Mouse (Mus musculus): ENCODE data around the gene Pax7.
A peak's percentile ranks its signal among the peaks of the same experiment; 100 is the strongest.

Pax7 gene

DNA sequence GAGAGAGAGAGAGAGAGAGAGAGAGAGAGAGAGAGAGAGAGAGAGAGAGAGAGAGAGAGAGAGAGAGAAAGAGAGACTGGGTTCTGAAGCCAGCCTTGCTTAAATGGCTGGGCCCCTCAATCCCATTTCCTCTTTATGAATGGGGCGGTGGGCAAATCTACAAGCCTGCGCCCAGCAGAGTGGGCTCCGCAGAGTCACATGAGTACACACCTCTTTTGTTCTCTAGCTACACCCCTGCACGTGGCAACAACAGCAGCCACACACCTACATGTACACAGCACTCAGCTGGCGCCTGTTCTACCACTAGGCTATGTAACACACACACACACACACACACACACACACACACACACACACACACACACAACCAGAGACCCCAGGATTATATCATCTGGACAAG is 21.9 kb downstream of the Pax7 start:
- DNase-seq (ENCODE audit: low read depth, low spot score), result no peak

DNA sequence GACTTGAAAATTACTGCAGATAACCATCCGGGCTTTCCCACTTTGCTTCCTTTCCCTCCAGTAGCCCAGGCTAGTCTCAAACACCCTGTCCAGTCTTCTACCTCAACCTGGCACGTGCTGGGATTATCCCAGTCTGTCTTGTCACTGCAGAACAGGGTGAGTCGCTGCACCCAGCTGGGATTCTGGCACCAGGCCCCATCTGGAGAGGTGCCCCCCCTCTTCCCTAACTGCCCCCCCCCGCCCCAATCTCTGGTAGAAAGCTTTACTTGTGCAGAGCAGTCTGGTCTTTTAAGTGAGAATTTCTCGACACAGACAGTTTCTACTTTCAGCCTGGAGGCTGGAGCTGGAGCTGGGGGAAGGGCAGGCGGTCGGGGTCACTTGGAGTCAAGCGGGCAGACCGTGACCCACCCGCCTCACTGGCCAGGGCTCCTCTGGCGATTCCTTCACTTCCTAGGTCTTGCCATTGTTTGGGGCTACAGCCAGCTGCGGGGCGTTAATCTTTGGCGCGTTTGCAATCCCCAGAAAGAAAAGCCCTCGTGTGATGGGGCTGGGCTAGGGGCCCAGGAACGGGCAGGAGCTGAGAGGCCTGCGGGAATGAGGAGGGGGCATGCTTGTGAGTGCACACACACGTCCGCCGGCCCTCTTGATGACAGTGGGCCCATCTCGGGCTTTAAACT is 22.4 kb downstream of the Pax7 start:
- DNase-seq (ENCODE audit: low read depth, low spot score), result no peak

DNA sequence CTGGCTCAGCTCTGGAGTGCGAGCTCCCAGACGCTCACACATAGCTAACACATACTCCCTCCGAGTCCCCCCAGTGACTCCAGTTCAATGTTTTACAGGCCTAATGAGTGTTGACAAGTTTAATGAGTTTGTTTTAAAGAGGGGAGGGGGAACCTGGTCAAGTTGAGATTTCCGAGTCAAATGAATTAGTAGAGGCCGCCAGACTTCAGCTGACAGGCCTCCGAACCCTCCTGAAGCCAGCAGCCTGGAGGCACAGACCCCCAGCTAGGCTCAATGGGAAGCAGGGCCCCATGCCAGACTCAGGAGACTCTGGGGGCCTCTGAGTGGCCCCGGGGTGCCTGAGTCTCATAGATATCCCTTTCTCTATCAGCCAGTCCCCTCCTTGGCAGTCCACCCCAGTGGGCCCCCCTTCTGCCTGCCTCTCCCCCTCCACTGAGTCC is 23.9 kb downstream of the Pax7 start:
- DNase-seq (ENCODE audit: low read depth, low spot score), result no peak

- DNase-seq (ENCODE audit: low read depth, low spot score), result no peak
Measured at GRCm38 (mm10) chr4:139807820-139808219, 25.5 kb downstream of the Pax7 start.

DNA sequence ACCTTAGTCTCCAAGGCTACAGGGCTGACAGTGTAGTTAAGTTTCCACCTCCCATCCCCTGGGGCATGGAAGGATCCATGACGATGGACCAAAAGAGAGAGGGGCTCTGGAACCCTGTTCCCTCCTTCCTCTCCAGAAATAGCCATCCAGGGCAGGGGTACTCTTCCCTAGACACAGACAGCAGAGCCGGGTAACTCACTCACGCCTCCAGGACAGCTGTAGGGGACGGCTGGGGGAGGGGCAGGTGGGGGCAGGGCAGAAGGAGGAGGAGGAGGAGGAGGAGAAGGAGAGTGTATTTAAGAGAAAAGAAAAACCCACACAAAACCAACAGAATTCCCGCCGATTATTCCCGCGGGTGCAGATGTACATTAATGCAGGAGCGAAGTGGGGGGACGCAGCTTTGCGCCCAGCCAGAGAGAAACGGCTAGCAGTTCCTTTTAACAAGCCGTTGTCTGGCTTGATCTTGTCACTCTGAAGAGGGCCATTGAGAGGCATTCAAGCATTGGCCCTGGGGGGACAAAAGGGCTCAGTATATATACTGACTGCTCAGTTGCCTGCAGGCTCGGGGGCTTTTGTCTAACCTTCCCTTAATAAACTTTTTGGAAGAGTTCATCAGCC is 26.0 kb downstream of the Pax7 start:
- no peak for DNase-seq (ENCODE audit: low read depth, low spot score)

DNA sequence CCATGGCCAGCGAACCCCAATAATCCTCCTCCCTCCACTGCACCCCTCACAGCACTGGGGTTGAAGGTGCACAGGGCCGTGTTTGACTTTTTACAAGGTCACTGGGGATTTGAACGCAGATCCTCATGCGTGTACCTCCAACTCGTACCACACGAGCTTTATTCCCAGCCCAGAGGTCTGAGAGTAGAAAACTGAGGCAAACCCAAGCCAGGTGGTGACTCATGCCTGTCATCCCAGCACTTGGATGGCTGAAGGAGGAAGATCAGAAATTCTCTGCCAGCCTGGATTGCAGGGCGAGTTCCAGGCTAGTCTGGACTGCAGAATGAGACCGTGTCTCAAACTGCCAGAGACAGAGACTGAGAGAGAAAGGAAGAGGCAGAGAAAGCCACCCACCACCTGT is 28.4 kb downstream of the Pax7 start:
- no peak for DNase-seq (ENCODE audit: low read depth, low spot score)

- no peak for DNase-seq (ENCODE audit: low read depth, low spot score)
Measured at GRCm38 (mm10) chr4:139803981-139804380, 29.3 kb downstream of the Pax7 start.

DNA sequence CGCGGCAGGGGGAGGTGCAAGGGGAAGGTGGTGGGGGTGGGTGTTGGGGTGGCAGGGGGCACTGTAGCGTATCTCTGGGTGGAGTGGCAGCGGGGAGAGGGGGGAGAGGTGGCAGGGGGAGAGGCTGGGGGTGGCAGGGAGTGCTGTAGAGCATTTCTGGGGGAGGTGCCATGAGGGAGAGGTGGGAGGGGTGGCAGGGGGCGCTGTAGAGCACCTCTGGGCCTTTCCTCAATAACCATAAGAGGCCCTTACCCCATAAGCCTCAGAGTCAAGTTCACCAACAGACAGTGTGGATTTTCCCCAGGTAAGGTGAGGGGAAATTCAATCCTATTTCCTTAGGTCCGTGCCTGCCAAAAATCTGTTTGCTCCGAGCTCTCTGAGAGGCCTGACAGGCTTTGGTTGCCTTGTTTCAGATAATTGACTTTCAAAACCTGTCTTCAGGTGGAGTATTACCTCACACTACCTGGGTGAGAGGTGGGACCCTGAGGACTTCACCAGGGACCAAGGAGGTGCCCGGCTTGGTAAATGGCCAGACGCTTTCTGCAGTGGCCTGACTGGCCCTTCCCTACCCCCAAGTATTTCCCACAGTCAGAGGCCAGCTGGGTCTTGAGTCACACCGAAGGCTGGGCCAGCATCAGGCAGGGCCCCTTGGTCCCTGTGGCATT is 33.8 kb downstream of the Pax7 start:
- DNase-seq (ENCODE audit: low read depth, low spot score), result no peak

DNA sequence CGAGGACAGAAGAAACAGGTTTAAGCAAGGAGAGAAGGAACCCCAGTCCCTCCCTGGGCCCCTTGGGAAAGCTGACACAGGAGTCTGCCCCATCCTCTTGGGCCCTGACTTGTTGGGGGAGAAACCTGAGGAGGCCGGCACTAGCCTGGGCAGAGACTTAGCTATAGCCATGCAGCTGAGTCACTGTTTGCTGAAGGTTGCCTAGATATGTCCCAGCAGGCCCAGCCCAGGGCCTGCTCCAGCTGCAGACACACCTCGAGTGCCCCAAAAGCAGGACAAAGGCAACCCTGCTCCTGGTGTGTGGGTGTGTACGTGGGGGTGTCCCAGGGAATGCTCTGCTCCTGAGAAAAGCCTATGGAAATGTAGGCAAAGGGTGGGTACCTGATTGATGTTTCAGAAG is 36.0 kb downstream of the Pax7 start:
- DNase-seq (ENCODE audit: low read depth, low spot score), result no peak

GRCm38 (mm10) chr4:139796115-139796514 is 37.2 kb downstream of the Pax7 start:
- DNase-seq (ENCODE audit: low read depth, low spot score), result no peak

DNA sequence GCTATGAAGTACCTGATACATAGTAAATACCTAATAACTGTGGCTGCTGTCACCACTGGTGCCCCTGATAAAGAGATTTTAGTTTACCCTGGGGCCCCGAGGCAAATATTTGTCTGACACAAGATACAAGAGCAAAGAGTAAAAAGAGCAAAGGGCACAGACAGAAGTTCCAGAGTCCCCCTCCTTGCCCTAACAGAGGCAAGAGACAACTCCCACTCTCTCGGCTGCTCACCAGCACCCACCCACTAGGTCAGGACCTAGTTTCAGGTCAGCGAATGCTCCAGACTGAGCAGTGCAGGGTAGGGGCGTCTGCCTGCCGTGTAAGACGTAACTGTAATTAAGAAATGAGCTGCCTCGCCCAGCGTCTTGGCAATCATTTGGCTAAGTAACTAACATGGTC is 42.2 kb downstream of the Pax7 start:
- DNase-seq (ENCODE audit: low read depth, low spot score), result no peak

GRCm38 (mm10) chr4:139789772-139790171 is 43.6 kb downstream of the Pax7 start:
- DNase-seq (ENCODE audit: low read depth, low spot score), result no peak

GRCm38 (mm10) chr4:139782926-139783467 is 50.3 kb downstream of the Pax7 start:
- no peak for DNase-seq (ENCODE audit: low read depth, low spot score)

DNA sequence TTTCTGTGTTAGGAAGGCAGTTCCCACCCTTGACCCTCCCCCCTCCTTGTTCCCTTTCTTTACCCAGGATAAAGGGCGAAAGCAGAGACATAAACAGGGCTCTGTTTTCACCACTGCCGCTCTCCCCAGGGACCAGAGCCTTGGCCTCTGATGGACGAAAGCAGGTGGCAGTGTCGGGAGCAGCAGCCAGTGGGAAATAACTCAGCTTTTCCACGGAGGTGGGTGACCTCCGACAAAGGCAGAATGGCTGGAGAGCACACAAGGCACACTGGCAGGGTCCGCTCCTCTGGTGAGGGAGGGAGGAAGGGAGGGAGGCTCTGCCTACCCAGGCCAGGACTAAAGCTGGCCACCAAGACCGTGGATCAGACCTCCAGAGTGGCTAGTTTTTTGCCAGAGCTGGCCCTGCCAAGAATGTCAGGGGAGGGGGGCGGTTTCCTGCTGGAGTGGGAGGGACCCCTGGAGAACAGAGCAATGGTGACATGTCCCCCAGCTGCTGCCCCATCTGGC is 62.1 kb downstream of the Pax7 start:
- DNase-seq (ENCODE audit: low read depth, low spot score), result no peak

GRCm38 (mm10) chr4:139767823-139768222 is 65.5 kb downstream of the Pax7 start:
- DNase-seq (ENCODE audit: low read depth, low spot score), result no peak

- DNase-seq (ENCODE audit: low read depth, low spot score), result no peak
Measured at GRCm38 (mm10) chr4:139767115-139767718, 66.1 kb downstream of the Pax7 start.

DNA sequence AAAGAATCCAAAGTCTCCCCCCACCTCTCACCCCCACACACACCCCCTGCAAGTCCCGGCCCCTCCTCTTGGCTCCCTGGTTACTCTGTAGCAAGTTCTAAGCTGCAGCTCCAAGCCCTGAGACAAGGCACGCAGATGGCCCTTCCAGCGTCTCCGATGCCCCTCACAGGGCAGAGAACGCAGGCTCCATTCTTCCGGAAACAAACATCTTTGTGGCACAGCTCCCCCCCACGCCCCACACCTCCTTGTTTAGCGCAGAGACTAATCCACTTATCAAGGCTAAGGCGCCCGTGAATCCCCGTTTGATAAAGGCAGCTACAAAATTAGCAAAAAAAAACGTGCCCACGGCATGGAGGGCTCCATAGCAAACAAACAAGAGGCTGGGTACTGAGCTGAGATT is 71.4 kb downstream of the Pax7 start:
- DNase-seq (ENCODE audit: low read depth, low spot score), result peak; percentile 37

DNA sequence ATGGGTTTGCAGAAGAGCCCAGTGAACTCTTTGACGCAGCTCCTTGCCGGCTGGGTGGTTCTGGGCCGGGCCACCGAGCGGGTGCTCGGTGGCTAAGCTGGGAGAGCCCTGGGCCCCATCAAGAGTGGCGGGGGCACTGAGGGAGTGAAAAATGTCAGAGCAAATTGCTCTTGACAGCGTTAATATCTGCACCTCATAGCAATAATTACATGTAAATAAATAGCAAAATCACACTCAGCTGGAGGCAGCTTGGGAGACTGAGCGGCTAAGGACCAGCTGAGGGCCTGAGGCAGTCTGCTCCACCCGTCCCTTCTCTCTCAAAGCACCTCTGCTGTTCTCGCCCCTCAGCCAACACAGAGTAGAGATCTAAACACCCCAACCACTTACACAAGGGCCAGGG is 72.6 kb downstream of the Pax7 start:
- no peak for DNase-seq (ENCODE audit: low read depth, low spot score)

DNA sequence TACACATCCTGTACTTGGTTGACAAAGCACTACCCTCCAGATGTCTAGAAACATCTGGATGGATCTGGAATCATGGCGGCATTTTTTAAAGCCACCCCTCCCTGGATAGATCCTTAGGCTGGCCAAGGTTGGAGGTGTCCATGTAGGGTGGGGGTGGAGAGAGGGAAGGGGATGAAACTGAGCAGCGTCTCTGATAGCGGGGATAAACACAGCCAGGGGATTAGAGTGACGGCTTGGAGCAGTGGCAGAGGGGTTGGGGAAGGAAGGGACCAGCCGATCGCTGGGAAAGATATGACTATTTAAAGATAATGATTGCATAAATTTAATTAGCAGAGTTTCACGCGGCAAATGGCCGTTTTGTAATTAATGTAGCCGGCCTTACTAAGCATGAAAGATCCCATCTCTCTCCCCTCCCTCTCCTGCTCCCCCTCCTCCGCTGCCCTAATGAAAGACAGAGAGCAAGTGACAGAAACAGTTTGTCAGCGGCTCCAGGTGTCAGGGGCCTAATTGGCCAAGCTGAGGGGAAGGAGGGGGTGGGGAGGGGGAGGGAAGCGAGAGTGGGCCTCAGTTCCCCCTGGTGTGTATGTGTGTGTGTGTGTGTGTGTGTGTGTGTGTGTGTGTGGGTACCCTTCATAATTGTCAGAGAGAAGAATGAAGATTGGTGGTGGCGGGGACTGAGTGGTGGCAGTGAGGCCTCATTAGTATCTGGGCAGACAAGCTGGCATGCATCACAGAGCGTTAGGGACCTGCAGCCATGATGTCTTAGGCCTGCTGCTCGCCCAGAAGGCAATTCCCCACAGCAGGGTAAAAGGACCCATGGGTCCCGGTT is 74.6 kb downstream of the Pax7 start:
- DNase-seq (ENCODE audit: low read depth, low spot score), result no peak

GRCm38 (mm10) chr4:139756931-139757330 is 76.4 kb downstream of the Pax7 start:
- DNase-seq (ENCODE audit: low read depth, low spot score), result peak; percentile 56

- DNase-seq (ENCODE audit: low read depth, low spot score), result no peak
Measured at GRCm38 (mm10) chr4:139754148-139754710, 79.1 kb downstream of the Pax7 start.

All from retina, postnatal 7 days (tissue).